Mouse (Mus musculus) gastrocnemius, postnatal 10 days (tissue): ENCODE measurements around the gene Zfp664. TPM values are rescaled to one million over a fixed set of nuclear protein-coding genes. Genes with fewer than 3 reads are reported as not detected.

Experiments used
- DNase-seq: peaks from one replicate; pipeline ENCODE4 v3.0.0; 2021; ENCODE audit warnings: mixed read lengths
- long read RNA-seq, 2 experiments: library from polyadenylated mRNA; stranded (forward); transcript quantifications; one replicate each; pipeline ENCODE4 v2.0.0; 2021
- total RNA-seq, 2 experiments: library from RNA; stranded (reverse); gene quantifications; 2 replicates each; pipeline ENCODE4 v1.2.3; 2021

Gene Zfp664
- total RNA-seq, result 10 to 100 TPM; 24.7 to 26.4 TPM
- long read RNA-seq, experiment 1, full-length matches to known transcripts, result 8 of 15 reads
- long read RNA-seq, experiment 1, partial matches to known transcripts, result 1 of 15 reads
- long read RNA-seq, experiment 1, other reads (novel, unspliced or antisense), result 6 of 15 reads
- long read RNA-seq, experiment 2, full-length matches to known transcripts, result 2 of 10 reads
- long read RNA-seq, experiment 2, partial matches to known transcripts, result 0 of 10 reads
- long read RNA-seq, experiment 2, other reads (novel, unspliced or antisense), result 8 of 10 reads

DNA sequence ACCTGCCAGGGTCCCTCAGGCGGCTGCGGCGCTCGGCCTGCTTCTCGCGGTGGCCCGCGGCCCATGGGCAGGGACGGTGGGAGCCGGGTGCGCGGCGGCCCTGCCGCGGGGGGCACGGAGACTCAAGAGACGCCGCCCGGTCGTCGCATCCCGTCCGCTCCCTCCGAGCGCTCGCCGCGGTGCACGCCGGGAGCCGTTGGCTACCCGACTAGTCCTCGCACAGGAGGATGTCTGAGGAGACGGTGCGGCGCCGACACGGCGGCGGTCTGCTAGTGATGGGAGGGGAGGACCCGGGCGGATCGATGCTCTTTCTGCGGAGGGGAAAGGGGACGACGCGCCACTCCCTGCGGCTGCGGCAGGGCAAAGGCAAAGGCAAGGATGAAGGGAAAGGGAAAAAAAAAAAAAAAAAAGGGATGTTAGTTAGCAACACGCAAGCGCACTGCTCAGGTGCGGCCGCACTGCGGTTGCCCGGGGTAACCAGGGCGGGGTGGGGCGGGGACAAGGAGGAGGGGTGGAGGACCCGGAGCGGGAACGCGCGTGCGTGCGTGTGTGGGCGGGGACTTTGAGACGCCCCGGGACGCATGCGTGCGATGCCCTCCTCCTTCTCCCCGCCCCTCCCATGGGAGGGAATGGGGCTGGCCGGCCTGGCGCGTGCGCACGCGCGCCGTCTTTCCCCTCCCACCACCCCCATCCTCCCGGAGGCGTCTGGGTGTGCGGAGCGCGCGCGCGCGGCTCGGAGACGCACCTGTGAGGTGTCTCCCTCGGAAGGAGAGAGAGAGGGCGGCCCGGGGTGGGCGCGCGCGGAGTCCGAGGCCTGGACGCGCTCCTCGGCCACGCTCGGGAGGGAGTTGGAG lies at the start of gene Zfp664, which contains the start of gene Ccdc92:
TSS of gene Zfp664 (plus strand) at position 679 of the 854 bp plus-strand sequence.
TSS of gene Ccdc92 (minus strand) at position 412 of the 854 bp plus-strand sequence.
- peak; percentile 97 for DNase-seq

DNA sequence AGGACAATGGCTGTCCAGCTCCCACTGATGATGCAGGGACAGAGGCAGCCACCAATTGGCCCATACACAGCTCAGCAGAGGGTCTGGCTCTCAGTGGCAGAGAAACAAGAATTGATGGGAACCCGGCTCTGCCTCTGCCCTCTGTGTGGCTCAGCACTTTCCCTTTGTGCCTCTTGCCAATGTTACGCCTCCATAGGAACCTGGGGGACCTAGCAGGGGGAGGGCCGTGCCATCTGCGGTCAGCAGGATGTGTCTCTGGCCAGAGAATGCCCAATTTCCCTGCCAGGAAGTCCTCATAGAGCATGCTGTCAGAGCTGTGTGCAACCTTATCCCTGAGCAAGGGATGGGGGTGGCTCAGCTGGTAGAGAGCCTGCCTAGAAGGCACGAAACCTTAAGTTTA lies 47.7 kb upstream of the Zfp664 start:
- no peak for DNase-seq

DNA sequence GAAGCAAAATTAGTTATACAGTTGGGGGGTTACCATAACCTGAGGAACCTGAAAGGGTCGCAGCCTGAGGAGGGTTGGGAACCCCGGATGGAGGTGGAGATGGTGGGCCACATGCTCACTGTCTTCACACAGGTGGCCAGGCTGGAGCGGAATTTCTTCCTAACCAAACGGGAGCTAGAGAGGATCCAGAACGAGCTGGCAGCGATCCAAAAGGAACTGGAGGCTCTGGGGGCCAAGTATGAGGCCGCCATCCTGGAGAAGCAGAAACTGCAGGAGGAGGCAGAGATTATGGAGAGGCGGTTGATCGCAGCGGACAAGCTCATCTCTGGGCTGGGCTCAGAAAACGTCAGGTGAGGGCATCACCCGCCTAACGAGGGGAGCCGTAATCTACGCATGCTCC lies 45.4 kb upstream of the Zfp664 start:
- DNase-seq, result no peak

DNA sequence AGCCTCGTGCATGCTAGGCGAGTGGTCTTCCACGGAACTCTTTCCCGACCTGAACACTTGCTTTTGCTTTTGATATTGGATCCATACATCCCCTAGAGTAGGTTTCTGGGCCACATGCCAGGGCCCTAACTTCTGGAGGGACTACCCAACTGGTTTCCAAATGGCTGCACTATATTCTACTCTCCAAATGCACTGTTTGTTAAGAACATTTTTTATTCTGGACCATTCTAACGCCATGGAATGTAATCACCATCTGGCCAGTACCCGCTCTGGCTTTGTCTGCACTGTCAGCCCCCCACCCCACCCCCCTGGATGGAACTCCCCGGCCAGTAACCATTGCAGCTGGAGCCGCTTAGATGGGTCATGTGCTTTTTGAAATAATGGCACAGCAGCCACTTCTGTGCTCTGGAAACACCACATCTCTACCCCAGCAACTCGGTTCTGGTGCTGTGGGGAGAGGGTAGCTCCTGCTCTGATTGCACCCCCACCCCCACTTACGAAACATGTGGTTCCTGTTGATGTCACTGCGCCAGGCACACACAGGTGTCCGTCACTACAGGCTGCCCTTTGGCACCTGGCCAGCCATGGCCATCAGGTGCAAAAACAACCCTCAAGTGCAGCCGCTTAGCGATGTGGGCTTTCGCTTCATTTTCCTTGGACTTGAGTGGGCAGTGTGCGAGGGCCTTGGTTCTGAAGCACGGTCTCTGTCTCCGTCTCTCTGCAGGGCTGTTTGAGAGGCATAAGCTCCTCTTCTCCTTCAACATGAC lies 40.2 kb upstream of the Zfp664 start:
- DNase-seq, result no peak

- no peak for DNase-seq
Measured at GRCm38 (mm10) chr5:124830331-124830730, 32.2 kb upstream of the Zfp664 start.

- no peak for DNase-seq
Measured at GRCm38 (mm10) chr5:124835218-124835617, 27.3 kb upstream of the Zfp664 start.

GRCm38 (mm10) chr5:124836075-124836474 lies 26.4 kb upstream of the Zfp664 start:
- no peak for DNase-seq

DNA sequence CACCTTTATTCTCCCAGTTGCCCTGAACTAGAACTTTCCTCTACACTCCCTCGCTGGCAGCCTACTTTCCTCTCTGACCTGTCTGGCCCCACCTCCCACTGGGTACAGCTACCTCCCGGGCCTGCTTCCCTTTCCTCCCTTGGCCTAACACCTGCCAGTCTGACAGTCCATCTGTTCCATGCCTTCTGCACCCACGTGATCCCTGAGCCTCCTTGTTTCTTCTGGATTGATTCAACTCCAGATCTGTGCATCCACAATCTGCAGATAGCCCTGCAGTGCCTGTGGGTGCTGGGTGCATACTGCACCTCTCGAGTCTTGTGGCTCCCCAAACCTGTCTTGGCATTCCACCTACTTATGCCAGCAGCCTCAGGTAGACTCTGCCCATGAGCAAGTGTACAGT lies 25.9 kb upstream of the Zfp664 start:
- no peak for DNase-seq

DNA sequence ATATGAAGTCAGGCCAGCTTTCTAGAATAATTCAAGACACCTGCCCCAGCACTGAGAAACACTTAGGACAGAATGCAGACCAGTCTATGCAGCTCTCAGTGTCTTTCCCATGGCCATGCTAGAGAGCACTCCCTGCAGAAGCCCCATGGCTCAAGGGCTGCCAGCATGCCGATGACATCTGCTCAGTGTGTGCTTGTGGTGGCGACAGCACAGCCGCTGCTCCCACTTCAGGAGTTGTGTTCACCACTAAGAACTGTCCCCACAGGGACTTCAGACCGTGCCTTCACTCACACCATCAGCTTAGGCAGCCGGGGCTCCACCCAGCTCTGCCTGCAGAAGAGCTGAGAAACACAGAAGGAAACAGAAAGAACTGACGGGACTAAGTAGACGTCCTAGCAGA lies 22.3 kb upstream of the Zfp664 start:
- DNase-seq, result no peak

DNA sequence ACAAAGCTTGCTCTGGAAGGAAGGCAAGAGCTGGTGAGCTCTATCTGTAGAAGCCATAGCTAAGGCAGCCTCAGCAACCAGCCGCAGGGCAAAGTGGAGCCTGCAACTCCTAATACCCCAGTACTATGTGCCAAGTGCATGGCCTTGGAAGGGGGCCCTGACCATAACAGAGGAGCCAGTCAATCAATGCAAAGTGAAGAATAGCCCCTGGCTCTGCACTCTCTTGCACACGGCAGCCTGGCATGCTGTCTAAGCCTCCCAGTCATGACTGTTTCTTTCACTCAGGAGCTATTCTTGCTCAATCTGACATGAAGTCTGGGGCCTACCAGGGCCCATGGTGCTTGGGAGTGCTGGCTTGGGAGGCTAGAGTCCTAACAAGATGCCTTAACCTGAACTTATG lies 21.8 kb upstream of the Zfp664 start:
- DNase-seq, result no peak

- no peak for DNase-seq
Measured at GRCm38 (mm10) chr5:124843386-124843785, 19.1 kb upstream of the Zfp664 start.

DNA sequence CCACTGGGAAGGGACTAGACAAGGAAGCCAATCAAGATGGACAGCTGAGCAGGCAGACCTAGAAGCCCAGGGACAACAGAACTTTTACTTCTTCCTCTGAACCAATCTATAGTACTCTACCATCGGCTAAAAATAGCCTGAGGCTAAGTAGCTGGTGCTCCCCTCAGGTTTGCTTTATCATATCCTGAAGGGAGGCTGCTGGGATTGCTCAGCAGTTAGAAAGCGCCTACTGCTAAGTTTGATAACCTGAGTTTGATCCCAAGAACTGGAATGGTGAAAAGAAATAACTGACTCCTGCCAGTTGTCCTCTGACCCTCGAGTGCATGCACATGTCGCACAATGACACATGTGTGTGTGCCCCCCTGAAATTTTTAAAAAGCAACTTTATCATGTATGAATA lies 17.6 kb upstream of the Zfp664 start:
- no peak for DNase-seq

DNA sequence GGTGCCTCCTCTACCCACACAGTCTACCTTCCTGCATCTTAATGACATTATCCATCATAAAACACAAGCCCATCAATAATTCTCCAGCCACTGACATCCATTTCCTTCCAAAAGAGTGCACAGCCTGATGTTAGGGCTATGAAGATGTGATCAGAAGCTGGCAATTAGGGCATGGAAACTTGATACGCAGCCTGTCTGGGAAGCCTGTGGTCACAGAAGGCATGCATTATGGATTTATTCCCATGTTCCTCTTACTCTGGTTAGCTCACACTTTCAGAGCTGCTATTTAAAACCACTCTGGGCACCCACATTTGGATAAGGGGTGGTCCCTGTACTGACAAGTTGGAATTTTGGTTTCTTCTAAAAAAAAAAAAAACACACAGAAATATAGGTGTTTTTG lies 15.5 kb upstream of the Zfp664 start:
- DNase-seq, result no peak

GRCm38 (mm10) chr5:124848994-124849393 lies 13.5 kb upstream of the Zfp664 start:
- DNase-seq, result no peak

DNA sequence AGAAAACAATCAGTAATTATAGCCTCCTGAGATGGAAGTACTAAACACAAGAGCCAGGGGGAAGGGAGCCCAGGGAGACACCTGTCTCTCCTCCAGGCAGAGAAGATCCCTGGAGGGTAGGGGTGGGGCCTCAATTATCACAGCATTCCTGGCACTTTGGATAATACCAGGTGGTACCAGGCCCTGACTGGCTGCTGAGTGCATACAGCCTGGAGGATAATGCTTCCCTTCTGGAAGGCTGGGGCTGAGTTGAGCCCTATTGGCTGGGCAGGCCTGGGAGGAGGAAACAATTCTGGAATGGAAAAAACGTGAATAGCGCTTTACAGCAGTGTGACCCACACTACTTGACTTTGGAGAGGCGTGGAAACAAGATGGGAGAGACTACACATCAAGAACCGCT lies 10.9 kb upstream of the Zfp664 start:
- no peak for DNase-seq

DNA sequence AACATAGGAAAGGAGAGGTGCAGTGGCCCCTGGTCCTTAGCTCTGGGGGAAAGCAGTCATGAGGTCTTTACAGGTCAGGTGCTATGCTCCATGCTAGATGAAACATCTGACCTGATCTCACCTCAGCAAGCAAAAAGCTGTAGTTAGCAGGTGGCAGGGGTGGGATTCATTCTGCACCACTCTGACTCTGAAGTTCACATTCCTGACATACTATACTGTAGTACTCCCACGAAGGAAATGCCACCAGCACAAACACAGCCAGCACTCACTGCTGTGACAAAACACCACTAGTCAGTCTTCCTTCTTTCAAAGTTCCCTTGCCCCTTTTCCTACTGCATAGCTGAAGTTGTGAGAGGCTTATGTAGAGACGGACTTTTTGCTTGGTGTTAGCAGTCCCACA lies 10.2 kb upstream of the Zfp664 start:
- no peak for DNase-seq

- DNase-seq, result no peak
Measured at GRCm38 (mm10) chr5:124853079-124853478, 9.4 kb upstream of the Zfp664 start.

- DNase-seq, result no peak
Measured at GRCm38 (mm10) chr5:124854202-124854601, 8.3 kb upstream of the Zfp664 start.

DNA sequence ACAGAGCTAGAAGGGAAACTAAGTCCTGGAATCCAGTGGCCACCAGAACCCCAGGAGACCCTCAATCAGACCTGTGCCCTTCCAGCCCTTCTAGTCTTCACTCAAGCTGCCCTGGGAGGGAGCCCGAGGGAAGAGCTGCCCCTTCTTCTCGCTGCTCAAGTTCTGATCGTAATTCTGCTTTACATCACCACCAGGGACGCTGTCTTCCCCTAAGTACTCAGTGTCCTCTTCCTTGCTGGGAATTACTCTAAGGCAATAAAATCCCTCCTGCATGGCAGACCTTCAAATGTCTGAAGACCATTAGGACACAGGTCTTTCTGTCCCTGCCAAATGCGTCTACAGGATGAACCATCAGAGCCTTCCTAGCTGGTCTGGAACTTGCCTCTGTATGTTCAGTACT lies 2.5 kb upstream of the Zfp664 start:
- DNase-seq, result no peak

- DNase-seq, result no peak
Measured at GRCm38 (mm10) chr5:124861463-124861862, 1.0 kb upstream of the Zfp664 start.

DNA sequence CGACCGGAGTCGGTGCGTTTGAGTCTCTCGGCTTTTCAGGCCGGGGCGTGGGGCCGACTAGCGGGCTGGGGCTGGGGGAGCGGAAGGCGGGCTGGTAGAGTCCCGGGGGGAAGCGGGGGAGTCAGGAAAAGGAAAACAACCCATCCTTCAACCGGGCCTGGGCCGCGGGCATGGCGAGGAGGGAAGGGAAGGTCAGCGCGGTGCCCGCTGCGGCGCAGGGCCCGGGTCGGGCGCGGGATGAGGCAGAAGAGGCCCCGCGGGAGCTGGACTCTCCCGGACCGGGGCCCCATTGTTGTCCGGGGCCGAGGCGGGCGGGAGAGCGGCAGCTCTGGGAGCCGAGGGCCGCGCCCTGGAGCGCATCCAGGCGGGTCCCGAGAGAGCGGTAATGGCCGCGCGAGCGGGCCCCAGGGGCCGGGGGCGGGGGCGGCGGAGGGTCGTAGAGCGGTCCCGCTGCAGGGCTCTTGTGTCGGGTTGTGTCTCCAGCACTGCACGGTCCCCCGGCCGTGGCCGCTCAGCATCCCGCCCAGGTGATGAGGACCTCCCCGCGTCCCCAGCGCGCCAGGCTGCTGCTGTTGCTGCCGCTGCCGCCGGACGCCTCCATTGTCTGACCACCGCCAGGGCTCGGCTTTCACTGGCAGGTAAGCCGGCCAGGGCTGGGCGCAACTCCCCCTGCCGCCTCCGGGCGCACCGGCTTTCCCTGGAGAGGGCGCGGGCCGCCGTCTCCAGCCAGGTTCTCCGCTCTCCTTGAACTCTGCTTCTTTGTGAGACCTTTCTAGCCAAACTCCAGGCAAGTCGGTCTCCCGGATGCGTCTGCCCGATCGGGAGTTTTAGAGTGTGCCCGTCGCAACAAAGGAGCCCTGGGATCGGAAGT lies 615 bp downstream of the Zfp664 start:
- peak; percentile 40 for DNase-seq

DNA sequence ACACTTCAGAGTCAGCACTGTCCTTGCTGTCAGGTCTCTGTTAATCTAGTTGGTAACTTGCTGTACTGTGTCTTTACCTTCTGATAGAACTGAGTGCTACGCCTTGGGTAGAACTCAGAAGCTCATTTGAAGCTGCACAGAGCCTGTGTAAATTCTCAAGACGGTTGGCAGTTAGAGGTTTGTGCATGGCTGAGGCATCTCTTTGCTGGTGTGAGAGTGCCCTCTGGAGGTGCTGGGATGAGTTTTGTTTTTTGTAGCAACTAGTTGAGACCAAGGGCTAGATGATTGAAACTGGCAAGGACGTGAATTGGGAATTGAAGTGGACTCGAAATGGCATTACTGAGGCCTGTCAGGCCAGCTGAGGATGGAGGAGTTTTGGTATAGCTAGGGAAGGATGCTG lies 6.5 kb downstream of the Zfp664 start:
- DNase-seq, result peak; percentile 57
